Mouse (Mus musculus): Measurements from ENCODE around the gene Ccdc151. TPM values are rescaled to one million over a fixed set of nuclear protein-coding genes. Genes with fewer than 3 reads are reported as not detected.

The Ccdc151 gene
- polyA plus RNA-seq, 1 experiment = 0.13 TPM

DNA sequence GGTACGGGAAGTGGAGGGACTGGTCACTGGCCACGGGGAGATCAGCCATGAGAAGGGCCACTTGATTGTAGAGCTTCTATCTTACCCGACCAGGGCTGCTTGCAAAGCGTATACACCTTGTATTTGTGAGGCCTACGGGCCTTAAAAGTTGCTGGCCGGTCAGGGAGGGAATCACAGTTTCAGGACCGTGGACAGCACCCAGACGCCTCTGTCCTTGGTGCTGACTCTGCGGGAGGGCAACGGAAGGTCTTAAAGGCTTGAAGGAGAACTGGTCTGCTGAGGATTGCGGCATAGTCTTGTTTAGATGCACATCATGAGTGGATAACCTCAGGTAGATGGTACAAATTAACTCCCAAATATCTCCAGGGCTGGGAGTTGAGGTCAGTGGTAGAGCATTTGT, 52.1 kb downstream of the Ccdc151 start:
- no peaks in the 10 kb centered on the region for H3K36me3 ChIP-seq (ENCODE audit: control insufficient read depth, insufficient read depth)

GRCm38 (mm10) chr9:21948790-21949189, 53.6 kb downstream of the Ccdc151 start:
- no peaks in the 10 kb centered on the region for H3K27me3 ChIP-seq (ENCODE audit: control insufficient read depth, insufficient read depth, insufficient read length)
- TF ChIP-seq POLR2AphosphoS2 (IDR thresholded peaks at IDR 0.05; ENCODE audit: insufficient read length, low read depth) (peak; percentile 41), USF1 (IDR thresholded peaks at IDR 0.05; ENCODE audit: low read depth) (no peak)
- H3K79me2 ChIP-seq (ENCODE audit: control insufficient read depth, insufficient read depth) = no peaks in the 10 kb centered on the region
- no peak overlapping the region for H3K4me2 ChIP-seq (ENCODE audit: low read depth)
- H3K4me3 ChIP-seq = no peak overlapping the region
- no peak overlapping the region for H3ac ChIP-seq (ENCODE audit: control insufficient read depth, insufficient read length)
- no peaks in the 10 kb centered on the region for H3K36me3 ChIP-seq (ENCODE audit: control insufficient read depth, insufficient read depth)

More for the DNA sequence above, 52.1 kb downstream of the Ccdc151 start:
- Histone ChIP-seq H3K4me3 (no peak overlapping the region), H3ac (ENCODE audit: control insufficient read depth, insufficient read length) (no peak overlapping the region), H3K4me2 (ENCODE audit: low read depth) (no peak overlapping the region), H3K79me2 (ENCODE audit: control insufficient read depth, insufficient read depth) (no peaks in the 10 kb centered on the region), H3K27me3 (ENCODE audit: control insufficient read depth, insufficient read depth, insufficient read length) (no peaks in the 10 kb centered on the region)
- no peak for TF ChIP-seq USF1 (IDR thresholded peaks at IDR 0.05; ENCODE audit: low read depth)
- peak; percentile 100 for TF ChIP-seq REST (IDR thresholded peaks at IDR 0.05; ENCODE audit: insufficient read depth, insufficient read length)
- TF ChIP-seq POLR2A (IDR thresholded peaks at IDR 0.05; ENCODE audit: insufficient read length, low read depth) = no peak
- no peak for TF ChIP-seq E2F4 (IDR thresholded peaks at IDR 0.05; ENCODE audit: insufficient read depth)
- TF ChIP-seq TCF12 (IDR thresholded peaks at IDR 0.05; ENCODE audit: insufficient read depth, poor library complexity, severe bottlenecking) = no peak
- TF ChIP-seq TCF3 (IDR thresholded peaks at IDR 0.05; ENCODE audit: insufficient read length, low read depth) = peak; percentile 41
- no peak for TF ChIP-seq CEBPB (IDR thresholded peaks at IDR 0.05; ENCODE audit: insufficient read depth, poor library complexity, severe bottlenecking)
- TF ChIP-seq MAX (IDR thresholded peaks at IDR 0.05; ENCODE audit: low read depth) = peak; percentile 83
- TF ChIP-seq SRF (IDR thresholded peaks at IDR 0.05; ENCODE audit: control insufficient read depth, insufficient read length, low read depth) = no peak
- no peak for TF ChIP-seq MYOD1 (IDR thresholded peaks at IDR 0.05; ENCODE audit: control insufficient read depth in 1 of 3, insufficient read length in 2 of 3, low read depth in 2 of 3)
- TF ChIP-seq MYOG (IDR thresholded peaks at IDR 0.05; ENCODE audit: control insufficient read depth in 1 of 3, insufficient read depth in 1 of 3, insufficient read length in 2 of 3, low read depth in 2 of 3) = no peak
- TF ChIP-seq POLR2AphosphoS2 (IDR thresholded peaks at IDR 0.05; ENCODE audit: insufficient read length, low read depth) = no peak

DNA sequence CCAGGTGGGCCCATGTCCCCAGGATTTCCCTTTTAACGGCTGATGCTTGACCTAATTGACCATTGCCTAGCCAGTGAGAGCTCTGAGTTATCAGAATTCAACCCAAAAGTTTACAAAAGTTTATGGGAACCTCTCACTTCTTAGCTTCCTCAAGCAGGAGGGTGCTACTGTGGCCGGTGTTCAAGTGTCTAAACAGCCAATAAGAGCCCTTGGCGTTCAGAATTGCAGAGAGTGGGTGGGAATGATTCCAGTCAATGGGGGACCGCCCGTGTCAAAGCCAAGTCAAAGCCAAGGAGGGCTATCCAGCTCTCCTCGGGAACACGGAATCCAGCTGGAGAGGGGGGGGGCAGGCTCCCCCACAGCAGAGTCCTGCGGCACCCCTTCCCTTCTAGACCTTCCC, 54.3 kb downstream of the Ccdc151 start:
- TF ChIP-seq USF1 (IDR thresholded peaks at IDR 0.05; ENCODE audit: low read depth) (no peak), REST (IDR thresholded peaks at IDR 0.05; ENCODE audit: insufficient read depth, insufficient read length) (no peak), SRF (IDR thresholded peaks at IDR 0.05; ENCODE audit: control insufficient read depth, insufficient read length, low read depth) (no peak), E2F4 (IDR thresholded peaks at IDR 0.05; ENCODE audit: insufficient read depth) (no peak), POLR2A (IDR thresholded peaks at IDR 0.05; ENCODE audit: insufficient read length, low read depth) (no peak), TCF12 (IDR thresholded peaks at IDR 0.05; ENCODE audit: insufficient read depth, poor library complexity, severe bottlenecking) (no peak), MAX (IDR thresholded peaks at IDR 0.05; ENCODE audit: low read depth) (no peak), MYOG (IDR thresholded peaks at IDR 0.05; ENCODE audit: control insufficient read depth in 1 of 3, insufficient read depth in 1 of 3, insufficient read length in 2 of 3, low read depth in 2 of 3) (no peak), MYOD1 (IDR thresholded peaks at IDR 0.05; ENCODE audit: control insufficient read depth in 1 of 3, insufficient read length in 2 of 3, low read depth in 2 of 3) (no peak), TCF3 (IDR thresholded peaks at IDR 0.05; ENCODE audit: insufficient read length, low read depth) (no peak), POLR2AphosphoS2 (IDR thresholded peaks at IDR 0.05; ENCODE audit: insufficient read length, low read depth) (no peak), CEBPB (IDR thresholded peaks at IDR 0.05; ENCODE audit: insufficient read depth, poor library complexity, severe bottlenecking) (no peak)
- no peak overlapping the region for H3K4me2 ChIP-seq (ENCODE audit: low read depth)
- no peak overlapping the region for H3ac ChIP-seq (ENCODE audit: control insufficient read depth, insufficient read length)
- no peaks in the 10 kb centered on the region for H3K79me2 ChIP-seq (ENCODE audit: control insufficient read depth, insufficient read depth)
- H3K4me3 ChIP-seq = no peak overlapping the region
- H3K36me3 ChIP-seq (ENCODE audit: control insufficient read depth, insufficient read depth) = no peaks in the 10 kb centered on the region
- no peaks in the 10 kb centered on the region for H3K27me3 ChIP-seq (ENCODE audit: control insufficient read depth, insufficient read depth, insufficient read length)

GRCm38 (mm10) chr9:21947540-21948130, 54.8 kb downstream of the Ccdc151 start:
- Histone ChIP-seq H3K4me2 (ENCODE audit: low read depth) (no peak overlapping the region), H3K27me3 (ENCODE audit: control insufficient read depth, insufficient read depth, insufficient read length) (no peaks in the 10 kb centered on the region), H3K4me3 (no peak overlapping the region)

DNA sequence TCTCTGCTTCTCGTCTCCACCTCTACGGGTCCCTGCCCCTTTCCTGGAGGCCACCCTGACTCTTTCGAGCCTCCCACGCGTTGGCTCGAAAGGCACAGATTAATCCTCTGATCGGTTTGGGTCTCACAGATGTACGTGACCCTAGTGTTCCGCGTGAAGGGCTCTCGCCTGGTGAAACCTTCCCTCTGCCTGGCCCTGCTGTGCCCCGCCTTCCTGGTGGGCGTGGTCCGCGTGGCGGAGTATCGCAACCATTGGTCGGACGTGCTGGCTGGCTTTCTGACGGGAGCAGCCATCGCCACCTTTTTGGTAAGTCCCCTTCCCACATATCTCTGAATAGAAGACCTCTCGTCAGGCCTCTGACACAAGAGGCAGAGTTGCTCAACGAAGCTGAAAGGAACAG, 58.2 kb downstream of the Ccdc151 start:
- Histone ChIP-seq H3K79me2 (ENCODE audit: control insufficient read depth, insufficient read depth) (no peaks in the 10 kb centered on the region), H3K4me2 (ENCODE audit: low read depth) (no peak overlapping the region), H3ac (ENCODE audit: control insufficient read depth, insufficient read length) (no peak overlapping the region), H3K36me3 (ENCODE audit: control insufficient read depth, insufficient read depth) (no peaks in the 10 kb centered on the region), H3K27me3 (ENCODE audit: control insufficient read depth, insufficient read depth, insufficient read length) (no peaks in the 10 kb centered on the region), H3K4me3 (no peak overlapping the region)
- TF ChIP-seq CEBPB (IDR thresholded peaks at IDR 0.05; ENCODE audit: insufficient read depth, poor library complexity, severe bottlenecking) (no peak), POLR2AphosphoS2 (IDR thresholded peaks at IDR 0.05; ENCODE audit: insufficient read length, low read depth) (peak; percentile 14)

More at GRCm38 (mm10) chr9:21947540-21948130, 54.8 kb downstream of the Ccdc151 start:
- no peak overlapping the region for H3ac ChIP-seq (ENCODE audit: control insufficient read depth, insufficient read length)
- TF ChIP-seq CEBPB (IDR thresholded peaks at IDR 0.05; ENCODE audit: insufficient read depth, poor library complexity, severe bottlenecking) (no peak), TCF12 (IDR thresholded peaks at IDR 0.05; ENCODE audit: insufficient read depth, poor library complexity, severe bottlenecking) (no peak), SRF (IDR thresholded peaks at IDR 0.05; ENCODE audit: control insufficient read depth, insufficient read length, low read depth) (no peak), POLR2A (IDR thresholded peaks at IDR 0.05; ENCODE audit: insufficient read length, low read depth) (no peak), TCF3 (IDR thresholded peaks at IDR 0.05; ENCODE audit: insufficient read length, low read depth) (no peak), REST (IDR thresholded peaks at IDR 0.05; ENCODE audit: insufficient read depth, insufficient read length) (no peak)
- no peaks in the 10 kb centered on the region for H3K36me3 ChIP-seq (ENCODE audit: control insufficient read depth, insufficient read depth)
- H3K79me2 ChIP-seq (ENCODE audit: control insufficient read depth, insufficient read depth) = no peaks in the 10 kb centered on the region

Data from myocyte (in vitro differentiated cells).